ENCODE assay signal across 38 mouse cellular contexts in genomic region chr16:38782524-38783067, GRCm38 (mm10). TPM values are rescaled to one million over a fixed set of nuclear protein-coding genes. Genes with fewer than 3 reads are reported as not detected.
A peak's percentile ranks its signal among the peaks of the same experiment; 100 is the strongest.
DNase-seq lines count a peak whose midpoint lies in the region; ATAC-seq and TF ChIP-seq lines count a peak whose summit lies in the region.
"Had no signal": no experiment of that assay in that cellular context is flagged by ENCODE, and none has a peak within 500 bp of the region (broad histone marks: within the 10 kb centered on the region; RNA-seq: fewer than 3 reads in every experiment).

No protein-coding gene starts in this region.

- no peak overlapping the region for H3K4me3 ChIP-seq in hindbrain, embryonic 13.5 days
- no peak overlapping the region for H3K4me3 ChIP-seq in hindbrain, embryonic 14.5 days (replicated peaks; ENCODE audit: low read length)
- no peak overlapping the region for H3K4me3 ChIP-seq in midbrain, postnatal 0 days (ENCODE audit: low read depth, low read length)
- no peak overlapping the region for H3K4me3 ChIP-seq in midbrain, embryonic 11.5 days (ENCODE audit: low read depth, low read length)
- no peak overlapping the region for H3K4me3 ChIP-seq in C2C12 (ENCODE audit: insufficient read depth, poor library complexity, severe bottlenecking)
- H3K4me3 ChIP-seq in intestine, embryonic 16.5 days (ENCODE audit: low read length) = no peak overlapping the region
- H3K4me3 ChIP-seq: embryonic facial prominence, embryonic 13.5 days; erythroblast, embryonic 14.5 days; heart, embryonic 15.5 days; liver, embryonic 15.5 days; midbrain, embryonic 10.5 days had no signal

- ATAC-seq in hindbrain, embryonic 13.5 days (ENCODE audit: low FRiP score) = 0 out of 2 replicates have a peak, but pooled peaks have one; percentile 32
- no peak for ATAC-seq in hindbrain, embryonic 14.5 days (ENCODE audit: low FRiP score)
- ATAC-seq in midbrain, postnatal 0 days (ENCODE audit: low FRiP score) = 0 out of 2 replicates have a peak, but pooled peaks have one; percentile 7
- no peak for ATAC-seq in midbrain, embryonic 11.5 days (ENCODE audit: low FRiP score)
- peak; percentile 31 for ATAC-seq in intestine, embryonic 16.5 days

- H3K79me3 ChIP-seq in C2C12 (ENCODE audit: low read depth) = no peaks in the 10 kb centered on the region

- no peaks in the 10 kb centered on the region for H3K27me3 ChIP-seq in hindbrain, embryonic 13.5 days
- H3K27me3 ChIP-seq in hindbrain, embryonic 14.5 days (ENCODE audit: control insufficient read depth, insufficient read depth, low read length) = no peaks in the 10 kb centered on the region
- no peaks in the 10 kb centered on the region for H3K27me3 ChIP-seq in midbrain, postnatal 0 days (ENCODE audit: insufficient read depth, low read length)
- no peaks in the 10 kb centered on the region for H3K27me3 ChIP-seq in midbrain, embryonic 11.5 days (ENCODE audit: control insufficient read depth, insufficient read depth, low read length)
- H3K27me3 ChIP-seq in C2C12 (ENCODE audit: control insufficient read depth, insufficient read depth, insufficient read length) = no peaks in the 10 kb centered on the region
- H3K27me3 ChIP-seq in intestine, embryonic 16.5 days (replicated peaks; ENCODE audit: control insufficient read depth, insufficient read depth, low read length) = no peaks in the 10 kb centered on the region
- H3K27me3 ChIP-seq: CH12.LX; embryonic facial prominence, embryonic 13.5 days; heart, embryonic 15.5 days had no signal

- DNase-seq in hindbrain, embryonic 14.5 days (ENCODE audit: low spot score) = no peak
- peak; percentile 26 for DNase-seq in midbrain, postnatal 0 days (ENCODE audit: low spot score)
- no peak for DNase-seq in midbrain, embryonic 11.5 days (ENCODE audit: low spot score, missing footprints)
- DNase-seq in cerebellum, adult 11-12 months = no peak
- DNase-seq: adrenal gland, adult 8-10 months; B cell, adult 2 months; cerebellum, adult 9-10 months; cerebellum, postnatal 36 days; embryo, embryonic 11 days; gastrocnemius, postnatal 10 days; kidney, adult 11 months; kidney, postnatal 14 days; layer of hippocampus, adult 9-11 months; liver; lung, embryonic 14.5 days; lung, postnatal 14 days; thymus, postnatal 4 days had no signal

- H3K4me1 ChIP-seq in hindbrain, embryonic 13.5 days (replicated peaks) = peaks cover 6% of the 10 kb centered on the region; the same call in 1 of the 2 replicates
- 0 out of 2 replicates have a peak, but pooled peaks cover 5% of the 10 kb centered on the region for H3K4me1 ChIP-seq in hindbrain, embryonic 14.5 days (replicated peaks; ENCODE audit: control insufficient read depth, insufficient read depth, low read length)
- no peaks in the 10 kb centered on the region for H3K4me1 ChIP-seq in midbrain, postnatal 0 days (ENCODE audit: insufficient read depth, low read length)
- no peaks in the 10 kb centered on the region for H3K4me1 ChIP-seq in midbrain, embryonic 11.5 days (ENCODE audit: control insufficient read depth, insufficient read depth, low read length)
- peaks cover 6% of the 10 kb centered on the region; the same call in 1 of the 2 replicates for H3K4me1 ChIP-seq in intestine, embryonic 16.5 days (ENCODE audit: control insufficient read depth, insufficient read depth, low read length)
- H3K4me1 ChIP-seq: embryonic facial prominence, embryonic 13.5 days; liver, embryonic 15.5 days had no signal

- no peaks in the 10 kb centered on the region for H3K36me3 ChIP-seq in hindbrain, embryonic 13.5 days
- no peaks in the 10 kb centered on the region for H3K36me3 ChIP-seq in hindbrain, embryonic 14.5 days (replicated peaks; ENCODE audit: control insufficient read depth, insufficient read depth)
- no peaks in the 10 kb centered on the region for H3K36me3 ChIP-seq in midbrain, postnatal 0 days (ENCODE audit: insufficient read depth, low read length)
- no peaks in the 10 kb centered on the region for H3K36me3 ChIP-seq in midbrain, embryonic 11.5 days (ENCODE audit: control insufficient read depth, insufficient read depth, low read length)
- no peaks in the 10 kb centered on the region for H3K36me3 ChIP-seq in C2C12 (ENCODE audit: control insufficient read depth, insufficient read depth)
- no peaks in the 10 kb centered on the region for H3K36me3 ChIP-seq in intestine, embryonic 16.5 days (ENCODE audit: control insufficient read depth, insufficient read depth, low read length)
- H3K36me3 ChIP-seq: embryonic facial prominence, embryonic 13.5 days; heart, embryonic 15.5 days; liver, embryonic 15.5 days; midbrain, embryonic 10.5 days had no signal

- no peak overlapping the region for H3K4me2 ChIP-seq in hindbrain, embryonic 13.5 days
- no peak overlapping the region for H3K4me2 ChIP-seq in hindbrain, embryonic 14.5 days (replicated peaks)
- no peak overlapping the region for H3K4me2 ChIP-seq in midbrain, postnatal 0 days (ENCODE audit: low read depth, low read length, poor library complexity, severe bottlenecking)
- no peak overlapping the region for H3K4me2 ChIP-seq in midbrain, embryonic 11.5 days
- no peak overlapping the region for H3K4me2 ChIP-seq in intestine, embryonic 16.5 days (ENCODE audit: low read depth, low read length)
- H3K4me2 ChIP-seq: embryonic facial prominence, embryonic 13.5 days; heart, embryonic 15.5 days; liver, embryonic 15.5 days; lung, embryonic 14.5 days had no signal

- no peaks in the 10 kb centered on the region for H3K79me2 ChIP-seq in C2C12 (ENCODE audit: control insufficient read depth, insufficient read depth)

- no peak overlapping the region for H3ac ChIP-seq in C2C12 (ENCODE audit: control insufficient read depth, insufficient read length, low read depth)

- no peak for TF ChIP-seq CTCF in midbrain, postnatal 0 days (IDR thresholded peaks at IDR 0.05)
- TF ChIP-seq CTCF in C2C12 (IDR thresholded peaks at IDR 0.05; ENCODE audit: control insufficient read depth, insufficient read depth, insufficient read length) = no peak

- no peaks in the 10 kb centered on the region for H3K9me3 ChIP-seq in hindbrain, embryonic 13.5 days
- H3K9me3 ChIP-seq in hindbrain, embryonic 14.5 days (ENCODE audit: control insufficient read depth, low read length) = no peaks in the 10 kb centered on the region
- no peaks in the 10 kb centered on the region for H3K9me3 ChIP-seq in midbrain, postnatal 0 days (ENCODE audit: low read length)
- H3K9me3 ChIP-seq in midbrain, embryonic 11.5 days (ENCODE audit: control insufficient read depth, low read length) = no peaks in the 10 kb centered on the region
- H3K9me3 ChIP-seq in intestine, embryonic 16.5 days (ENCODE audit: control insufficient read depth, low read length) = no peaks in the 10 kb centered on the region
- H3K9me3 ChIP-seq: embryonic facial prominence, embryonic 13.5 days; heart, embryonic 15.5 days; liver, embryonic 15.5 days; midbrain, embryonic 10.5 days had no signal

- 46% methylated on average over 2 of the region's 2 CpGs for WGBS in hindbrain, embryonic 13.5 days
- WGBS in hindbrain, embryonic 14.5 days = 46% methylated on average over 2 of the region's 2 CpGs
- 53% methylated on average over 2 of the region's 2 CpGs for WGBS in midbrain, postnatal 0 days
- WGBS in midbrain, embryonic 11.5 days = 62% methylated on average over 2 of the region's 2 CpGs
- 45% methylated on average over 2 of the region's 2 CpGs for WGBS in intestine, embryonic 16.5 days

- H3K27ac ChIP-seq in hindbrain, embryonic 13.5 days = no peak overlapping the region
- no peak overlapping the region for H3K27ac ChIP-seq in hindbrain, embryonic 14.5 days
- no peak overlapping the region for H3K27ac ChIP-seq in midbrain, postnatal 0 days (ENCODE audit: low read depth, low read length)
- H3K27ac ChIP-seq in midbrain, embryonic 11.5 days (ENCODE audit: low read depth, low read length) = no peak overlapping the region
- no peak overlapping the region for H3K27ac ChIP-seq in intestine, embryonic 16.5 days (ENCODE audit: low read length)
- H3K27ac ChIP-seq: embryonic facial prominence, embryonic 13.5 days; heart, embryonic 15.5 days; liver, embryonic 15.5 days; midbrain, embryonic 10.5 days had no signal

- H3K9ac ChIP-seq in hindbrain, embryonic 13.5 days = no peak overlapping the region
- H3K9ac ChIP-seq in hindbrain, embryonic 14.5 days = no peak overlapping the region
- H3K9ac ChIP-seq in midbrain, postnatal 0 days (replicated peaks; ENCODE audit: low read length, poor library complexity, severe bottlenecking) = no peak overlapping the region
- H3K9ac ChIP-seq in midbrain, embryonic 11.5 days (ENCODE audit: low read length) = no peak overlapping the region
- H3K9ac ChIP-seq in intestine, embryonic 16.5 days (ENCODE audit: low read depth, low read length) = no peak overlapping the region
- H3K9ac ChIP-seq: embryonic facial prominence, embryonic 13.5 days; heart, embryonic 15.5 days; liver, embryonic 15.5 days; lung, embryonic 14.5 days had no signal

RNA-seq across cellular contexts. Expression of gene Upk1b, which starts 17.5 kb away (rescaled TPM):
- 0.19 and 0.26 TPM in 2 replicates for polyA plus RNA-seq in hindbrain, embryonic 13.5 days (2015; fragmentation: Nextera tagmentation; extraction: Ambion mirVana)
- 0.16 and 0.18 TPM in 2 replicates for polyA plus RNA-seq in hindbrain, embryonic 14.5 days (2014; fragmentation: Nextera tagmentation; extraction: Ambion mirVana)
- 0.19 and 0.44 TPM in 2 replicates for total RNA-seq in midbrain, postnatal 0 days (2014; rRNA removed)
- 0.67 and 1.0 TPM in 2 replicates for polyA plus RNA-seq in midbrain, postnatal 0 days (2015; fragmentation: Nextera tagmentation; extraction: Ambion mirVana)
- 1.6 and 2.2 TPM in 2 replicates for polyA plus RNA-seq in midbrain, embryonic 11.5 days (2014; fragmentation: Nextera tagmentation; extraction: Ambion mirVana)
- polyA plus RNA-seq in C2C12 (2012; fragmentation: generic; extraction: Trizol) = 0.04 TPM
- polyA plus RNA-seq in intestine, embryonic 16.5 days (2015; fragmentation: Nextera tagmentation; extraction: Ambion mirVana) = 12.0 and 13.6 TPM in 2 replicates
- total RNA-seq: CH12.LX; gastrocnemius, postnatal 10 days; monocyte, adult 5-6 weeks had no signal
- polyA plus RNA-seq: erythroblast, embryonic 14.5 days had no signal

RNA-seq across cellular contexts. Expression of gene B4galt4, which starts 40.5 kb away (rescaled TPM):
- 29.1 and 30.0 TPM in 2 replicates for polyA plus RNA-seq in hindbrain, embryonic 13.5 days (2015; fragmentation: Nextera tagmentation; extraction: Ambion mirVana)
- polyA plus RNA-seq in hindbrain, embryonic 14.5 days (2014; fragmentation: Nextera tagmentation; extraction: Ambion mirVana) = 40.0 and 41.7 TPM in 2 replicates
- 30.6 and 30.9 TPM in 2 replicates for total RNA-seq in midbrain, postnatal 0 days (2014; rRNA removed)
- polyA plus RNA-seq in midbrain, postnatal 0 days (2015; fragmentation: Nextera tagmentation; extraction: Ambion mirVana) = 26.5 and 28.1 TPM in 2 replicates
- polyA plus RNA-seq in midbrain, embryonic 11.5 days (2014; fragmentation: Nextera tagmentation; extraction: Ambion mirVana) = 26.4 and 29.9 TPM in 2 replicates
- 4.3 TPM for polyA plus RNA-seq in C2C12 (2012; fragmentation: generic; extraction: Trizol)
- polyA plus RNA-seq in intestine, embryonic 16.5 days (2015; fragmentation: Nextera tagmentation; extraction: Ambion mirVana) = 21.7 and 22.0 TPM in 2 replicates
- total RNA-seq: CH12.LX had no signal
- polyA plus RNA-seq: erythroblast, embryonic 14.5 days had no signal

RNA-seq across cellular contexts. Expression of gene 4930435E12Rik, which starts 46.0 kb away (rescaled TPM):
- not detected in 2 replicates for polyA plus RNA-seq in hindbrain, embryonic 13.5 days (2015; fragmentation: Nextera tagmentation; extraction: Ambion mirVana)
- polyA plus RNA-seq in hindbrain, embryonic 14.5 days (2014; fragmentation: Nextera tagmentation; extraction: Ambion mirVana) = not detected in 2 replicates
- total RNA-seq in midbrain, postnatal 0 days (2014; rRNA removed) = not detected in 2 replicates
- polyA plus RNA-seq in midbrain, postnatal 0 days (2015; fragmentation: Nextera tagmentation; extraction: Ambion mirVana) = not detected in 2 replicates
- not detected in 2 replicates for polyA plus RNA-seq in midbrain, embryonic 11.5 days (2014; fragmentation: Nextera tagmentation; extraction: Ambion mirVana)
- polyA plus RNA-seq in C2C12 (2012; fragmentation: generic; extraction: Trizol) = not detected
- polyA plus RNA-seq in intestine, embryonic 16.5 days (2015; fragmentation: Nextera tagmentation; extraction: Ambion mirVana) = not detected in 2 replicates
- total RNA-seq: adrenal gland, adult 8-10 months; adrenal gland, postnatal 4 days; CH12.LX; gastrocnemius, postnatal 10 days; heart, postnatal 25 days; left cerebral cortex, adult 18-20 months; left cerebral cortex, postnatal 14 days; monocyte, adult 5-6 weeks; neutrophil, adult 5-6 weeks had no signal
- polyA plus RNA-seq: embryonic facial prominence, embryonic 13.5 days; erythroblast, embryonic 14.5 days; forebrain, embryonic 11.5 days; heart, embryonic 15.5 days; hindbrain, embryonic 11.5 days; kidney, embryonic 14.5 days; limb, embryonic 11.5 days; liver, embryonic 15.5 days; lung, embryonic 14.5 days; midbrain, embryonic 10.5 days; stomach, embryonic 14.5 days; thymus, postnatal 0 days had no signal

Comparison
In these comparisons a context has a peak if more than half of its experiments do, and no peak if none do; other contexts are left out.
1. ATAC-seq: peak in hindbrain, embryonic 13.5 days (single experiment), midbrain, postnatal 0 days (single experiment) and intestine, embryonic 16.5 days (single experiment); none in hindbrain, embryonic 14.5 days (single experiment) and midbrain, embryonic 11.5 days (single experiment).